Mouse (Mus musculus) thymus, adult 2 months (tissue): Measurements from ENCODE around the gene Rpl3l. TPM values are rescaled to one million over a fixed set of nuclear protein-coding genes. Genes with fewer than 3 reads are reported as not detected.

Experiments
- DNase-seq: peaks from one replicate; pipeline ENCODE4 v3.0.0; 2021
- H3K27ac ChIP-seq: fragments of 200-500 bp; 2 replicates; pipeline ENCODE4 v1.5.1; 2012; ENCODE audit warnings: low read length, control low read depth; ENCODE audit not compliant: control insufficient read depth, insufficient read depth
- H3K27me3 ChIP-seq: fragments of 200-500 bp; 2 replicates; pipeline ENCODE4 v1.6.1; 2012; ENCODE audit warnings: mild to moderate bottlenecking, low read length, moderate library complexity, mixed read lengths; ENCODE audit not compliant: control insufficient read depth, insufficient read depth
- H3K36me3 ChIP-seq: fragments of 200-500 bp; 2 replicates; pipeline ENCODE4 v1.6.1; 2012; ENCODE audit warnings: mild to moderate bottlenecking, low read length, moderate library complexity; ENCODE audit not compliant: control insufficient read depth, insufficient read depth
- H3K4me1 ChIP-seq: fragments of 200-500 bp; replicated peaks from 2 replicates; pipeline ENCODE4 v1.6.1; 2012; ENCODE audit warnings: low read length; ENCODE audit not compliant: control insufficient read depth, insufficient read depth
- H3K4me3 ChIP-seq: fragments of 200-500 bp; 2 replicates; pipeline ENCODE4 v1.5.1; 2012; ENCODE audit warnings: mild to moderate bottlenecking, low read length, control low read depth, moderate library complexity; ENCODE audit not compliant: control insufficient read depth, insufficient read depth
- CTCF ChIP-seq: fragments of 200-500 bp; IDR thresholded peaks from 2 replicates; pipeline ENCODE4 v1.5.1; 2012; ENCODE audit warnings: mild to moderate bottlenecking, control low read depth, low read length, moderate library complexity, borderline replicate concordance; ENCODE audit not compliant: control insufficient read depth, poor library complexity, insufficient read depth; ENCODE audit errors: extremely low read depth
- POLR2A ChIP-seq: fragments of 200-500 bp; IDR thresholded peaks from 2 replicates; pipeline ENCODE4 v1.6.1; 2012; ENCODE audit warnings: mild to moderate bottlenecking, low read length, control low read depth, moderate library complexity; ENCODE audit not compliant: control insufficient read depth, poor library complexity, insufficient read depth; ENCODE audit errors: extremely low read depth
- WGBS: fragments of 180-500 bp; shearing (Covaris S2); methylation state at CpG from one replicate; pipeline ENCODE4 v1.1.7; 2018; 5-methylcytosine and 5-hydroxymethylcytosine counted together
- polyA plus RNA-seq: library from polyadenylated mRNA; depleted of rRNA; stranded (reverse); fragments of >200 nt; gene quantifications from 2 replicates; pipeline ENCODE4 v1.2.3, GENCODE M21; 2012; rRNA removed

Gene Rpl3l
- polyA plus RNA-seq, 1 experiment: 7.2 TPM

DNA sequence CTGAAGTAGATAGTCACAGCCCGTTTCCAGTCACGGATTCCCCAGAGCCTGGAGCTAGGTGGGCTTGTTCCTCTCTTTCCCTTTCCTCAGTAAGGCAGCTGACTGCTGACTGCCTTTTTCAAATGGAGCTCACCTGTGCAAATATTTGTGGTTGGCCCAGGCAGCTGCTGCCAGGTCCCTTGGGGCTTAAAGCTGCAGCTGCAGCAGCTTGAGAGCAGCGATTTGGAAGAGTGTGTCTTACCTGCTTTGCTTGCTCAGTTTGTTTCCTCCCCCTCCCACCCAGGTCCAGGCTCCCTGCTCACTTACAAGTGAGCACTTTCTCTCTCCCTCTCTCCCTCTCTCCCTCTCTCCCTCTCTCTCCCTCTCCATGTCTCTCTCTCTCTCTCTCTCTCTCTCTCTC lies 41.5 kb downstream of the Rpl3l start:
- Histone ChIP-seq H3K36me3 (no peaks in the 10 kb centered on the region), H3K4me1 (no peaks in the 10 kb centered on the region), H3K27ac (no peak overlapping the region), H3K4me3 (no peak overlapping the region), H3K27me3 (no peaks in the 10 kb centered on the region; the same call in 1 of the 2 replicates)
- DNase-seq: no peak
- 49% methylated on average over 3 of the region's 3 CpGs for WGBS
- TF ChIP-seq POLR2A (no peak), CTCF (no peak)

DNA sequence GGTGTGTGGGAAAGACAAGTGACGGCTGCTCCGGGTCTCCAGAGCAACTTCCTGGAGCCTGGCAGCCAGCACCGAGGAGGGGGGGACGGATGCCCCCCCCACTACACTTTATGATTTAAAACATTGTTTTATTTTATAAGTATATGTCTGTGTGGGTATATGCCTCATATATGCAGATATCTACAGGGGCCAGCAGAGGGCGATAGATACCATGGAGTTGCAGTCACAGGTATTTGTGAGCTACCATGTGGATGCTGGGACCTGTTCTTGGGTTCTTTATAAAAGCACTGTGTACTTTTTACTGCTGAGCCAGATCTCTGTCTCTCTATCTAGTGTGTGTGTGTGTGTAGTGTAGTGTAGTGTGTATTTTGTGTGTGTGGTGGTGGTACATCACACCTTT lies 45.6 kb downstream of the Rpl3l start:
- H3K27ac ChIP-seq: no peak overlapping the region
- no peak for DNase-seq
- 88% methylated on average over 5 of the region's 5 CpGs for WGBS
- H3K4me1 ChIP-seq: no peaks in the 10 kb centered on the region
- H3K27me3 ChIP-seq: no peaks in the 10 kb centered on the region
- no peak overlapping the region for H3K4me3 ChIP-seq
- no peaks in the 10 kb centered on the region for H3K36me3 ChIP-seq
- TF ChIP-seq CTCF (no peak), POLR2A (no peak)

DNA sequence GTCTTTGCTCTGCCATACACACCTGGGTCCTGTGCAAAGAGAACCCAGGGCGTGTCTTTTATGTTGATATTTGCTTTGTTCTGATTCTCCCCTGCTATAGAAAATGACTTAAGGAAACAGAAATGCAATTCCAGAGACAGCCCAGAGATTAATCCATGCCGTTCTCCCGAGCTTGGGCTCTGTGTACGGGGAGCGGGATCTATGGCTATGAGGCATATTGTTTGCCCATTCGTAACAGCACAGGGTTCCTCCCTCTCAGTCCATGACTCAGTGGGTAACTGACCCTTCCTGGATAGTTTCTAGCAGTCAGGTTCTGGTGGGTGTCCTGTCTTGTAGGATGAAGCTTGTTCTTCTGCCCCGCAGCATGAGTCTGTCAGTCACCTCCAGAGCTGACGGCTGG lies 47.6 kb downstream of the Rpl3l start:
- H3K36me3 ChIP-seq: no peaks in the 10 kb centered on the region
- DNase-seq: no peak
- 92% methylated on average over 8 of the region's 8 CpGs for WGBS
- H3K4me3 ChIP-seq: no peak overlapping the region
- TF ChIP-seq CTCF (no peak), POLR2A (no peak)
- no peaks in the 10 kb centered on the region for H3K27me3 ChIP-seq
- H3K4me1 ChIP-seq: no peaks in the 10 kb centered on the region
- no peak overlapping the region for H3K27ac ChIP-seq

DNA sequence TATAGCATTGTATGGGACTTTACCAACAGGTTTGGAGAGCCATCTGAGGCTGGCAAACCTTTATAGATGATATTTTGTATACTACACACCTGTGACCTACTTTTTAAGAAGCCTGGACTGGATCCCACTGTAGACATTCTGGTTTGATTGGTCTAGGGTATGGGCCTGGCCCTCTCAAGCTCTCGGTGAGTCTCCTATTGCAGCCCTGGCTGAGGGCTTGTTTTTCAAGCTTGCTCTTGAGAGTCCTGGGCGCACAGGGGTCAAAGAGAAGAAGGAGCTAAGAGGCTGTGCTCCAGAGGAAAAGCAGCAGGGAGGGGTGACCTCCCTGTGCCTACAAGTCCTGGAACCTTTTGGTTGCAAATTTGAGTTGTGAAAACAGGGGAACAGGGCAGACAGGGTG lies 49.5 kb downstream of the Rpl3l start:
- no peak for DNase-seq
- TF ChIP-seq POLR2A (no peak), CTCF (no peak)
- WGBS: 88% methylated on average over 2 of the region's 2 CpGs
- H3K36me3 ChIP-seq: no peaks in the 10 kb centered on the region
- H3K27me3 ChIP-seq: no peaks in the 10 kb centered on the region
- no peak overlapping the region for H3K27ac ChIP-seq
- no peak overlapping the region for H3K4me3 ChIP-seq
- no peaks in the 10 kb centered on the region for H3K4me1 ChIP-seq

DNA sequence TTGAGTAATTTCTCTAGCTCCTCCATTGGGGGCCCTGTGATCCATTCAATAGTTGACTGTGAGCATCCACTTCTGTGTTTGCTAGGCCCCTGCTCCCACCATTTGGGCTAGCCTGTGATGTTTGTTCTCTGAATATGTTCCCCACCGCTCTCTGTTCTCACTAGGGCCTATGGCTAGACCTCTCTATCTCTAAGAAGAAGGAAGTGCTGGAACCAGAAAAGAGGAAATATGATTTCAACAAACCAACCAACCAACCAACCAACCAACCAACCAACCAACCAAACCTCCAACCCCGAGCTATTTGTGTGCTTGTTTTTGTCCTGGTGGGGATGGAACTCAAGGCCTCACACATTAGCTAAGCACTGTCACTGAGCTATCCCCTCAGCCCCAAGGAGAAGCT lies 53.2 kb downstream of the Rpl3l start:
- Histone ChIP-seq H3K27ac (no peak overlapping the region), H3K4me1 (no peaks in the 10 kb centered on the region), H3K4me3 (no peak overlapping the region), H3K27me3 (no peaks in the 10 kb centered on the region), H3K36me3 (no peaks in the 10 kb centered on the region)
- DNase-seq: no peak
- TF ChIP-seq CTCF (no peak), POLR2A (no peak)
- 24% methylated on average over 2 of the region's 2 CpGs for WGBS

Other genes starting within 250 kb of the Rpl3l start
- 78.9 and 84.5 TPM in 2 replicates for gene Mlst8, start 248.7 kb upstream of the Rpl3l start, polyA plus RNA-seq
- 0.15 and 0.20 TPM in 2 replicates for gene Caskin1, start 239.2 kb upstream of the Rpl3l start, polyA plus RNA-seq
- 339 and 362 TPM in 2 replicates for gene Traf7, start 199.9 kb upstream of the Rpl3l start, polyA plus RNA-seq
- gene Rab26, start 193.6 kb upstream of the Rpl3l start, polyA plus RNA-seq: 1.6 and 1.9 TPM in 2 replicates
- 85.0 and 92.8 TPM in 2 replicates for gene Pkd1, start 178.0 kb upstream of the Rpl3l start, polyA plus RNA-seq
- gene Tsc2, start 95.2 kb upstream of the Rpl3l start, polyA plus RNA-seq: 163 and 173 TPM in 2 replicates
- 9.7 and 9.8 TPM in 2 replicates for gene Nthl1, start 95.1 kb upstream of the Rpl3l start, polyA plus RNA-seq
- gene Slc9a3r2, start 77.5 kb upstream of the Rpl3l start, polyA plus RNA-seq: 13.5 and 19.6 TPM in 2 replicates
- 0.35 and 0.64 TPM in 2 replicates for gene Npw, start 69.4 kb upstream of the Rpl3l start, polyA plus RNA-seq
- gene Zfp598, start 58.1 kb upstream of the Rpl3l start, polyA plus RNA-seq: 118 and 123 TPM in 2 replicates
- 0.29 and 0.32 TPM in 2 replicates for gene Syngr3, start 37.9 kb upstream of the Rpl3l start, polyA plus RNA-seq
- gene Gfer, start 31.7 kb upstream of the Rpl3l start, polyA plus RNA-seq: 24.3 and 33.3 TPM in 2 replicates
- gene Noxo1, start 31.6 kb upstream of the Rpl3l start, polyA plus RNA-seq: 10.5 and 10.8 TPM in 2 replicates
- 109 and 120 TPM in 2 replicates for gene Tbl3, start 20.2 kb upstream of the Rpl3l start, polyA plus RNA-seq
- gene Rnf151, start 9.8 kb upstream of the Rpl3l start, polyA plus RNA-seq: 0.88 and 0.96 TPM in 2 replicates
- gene Rps2, start 9.7 kb upstream of the Rpl3l start, polyA plus RNA-seq: 3,358 and 3,484 TPM in 2 replicates
- 237 and 291 TPM in 2 replicates for gene Ndufb10, start 3.3 kb upstream of the Rpl3l start, polyA plus RNA-seq
- 90.7 and 91.5 TPM in 2 replicates for gene Msrb1, start 8.8 kb downstream of the Rpl3l start, polyA plus RNA-seq
- gene Hs3st6, start 25.2 kb downstream of the Rpl3l start, polyA plus RNA-seq: 15.5 and 15.6 TPM in 2 replicates
- not detected in 2 replicates for gene Meiob, start 76.5 kb downstream of the Rpl3l start, polyA plus RNA-seq
- gene Hagh, start 112.3 kb downstream of the Rpl3l start, polyA plus RNA-seq: 153 and 157 TPM in 2 replicates
- gene Fahd1, start 122.5 kb downstream of the Rpl3l start, polyA plus RNA-seq: 6.9 and 7.8 TPM in 2 replicates
- 8.4 and 9.0 TPM in 2 replicates for gene Igfals, start 138.2 kb downstream of the Rpl3l start, polyA plus RNA-seq
- gene Nubp2, start 158.5 kb downstream of the Rpl3l start, polyA plus RNA-seq: 88.8 and 96.1 TPM in 2 replicates
- gene Spsb3, start 158.8 kb downstream of the Rpl3l start, polyA plus RNA-seq: 274 and 285 TPM in 2 replicates
- gene Eme2, start 167.3 kb downstream of the Rpl3l start, polyA plus RNA-seq: 48.2 and 55.3 TPM in 2 replicates
- 146 and 152 TPM in 2 replicates for gene Mrps34, start 167.3 kb downstream of the Rpl3l start, polyA plus RNA-seq
- gene Nme3, start 168.7 kb downstream of the Rpl3l start, polyA plus RNA-seq: 63.3 and 76.7 TPM in 2 replicates
- gene Mapk8ip3, start 209.2 kb downstream of the Rpl3l start, polyA plus RNA-seq: 255 and 272 TPM in 2 replicates
- gene Jpt2, start 232.9 kb downstream of the Rpl3l start, polyA plus RNA-seq: 13.5 and 15.0 TPM in 2 replicates